Mouse (Mus musculus): ENCODE measurements around the gene Gtdc1. TPM values are rescaled to one million over a fixed set of nuclear protein-coding genes. Genes with fewer than 3 reads are reported as not detected.

Gtdc1 gene
- polyA plus RNA-seq, 1 experiment: 55.9 TPM

DNA sequence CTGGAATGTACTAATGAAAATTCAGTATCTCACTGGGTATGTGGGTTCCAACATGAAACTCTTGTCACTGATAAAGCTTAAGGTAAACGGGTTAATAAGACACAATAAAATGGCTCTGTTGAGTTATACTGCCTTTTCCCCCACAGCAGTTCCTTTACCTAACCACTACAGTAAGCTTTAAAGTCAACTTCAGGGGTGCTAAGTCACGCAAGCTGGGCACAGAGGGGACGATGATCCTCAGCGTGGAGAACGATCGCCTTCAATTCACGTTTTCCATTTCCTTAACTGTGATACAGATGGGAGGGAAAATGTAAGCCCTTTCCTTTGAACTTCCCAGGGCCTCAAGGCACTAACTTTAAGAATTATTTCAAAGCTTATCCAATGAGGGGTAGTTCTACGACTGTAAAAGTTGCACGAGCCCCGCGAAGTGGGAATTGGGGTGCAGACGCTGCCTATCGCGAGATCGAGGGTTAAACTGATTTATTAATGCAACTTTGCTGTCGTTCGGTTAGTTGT, 1.2 kb downstream of the Gtdc1 start:
- no peak for DNase-seq (ENCODE audit: extremely low spot score in 1 of 2, low spot score in 1 of 2)

- no peak for DNase-seq (ENCODE audit: extremely low spot score in 1 of 2, low spot score in 1 of 2)
These were observed 2.8 kb downstream of the Gtdc1 start for GRCm38 (mm10) chr2:44924618-44925017.

- no peak for DNase-seq (ENCODE audit: extremely low spot score in 1 of 2, low spot score in 1 of 2)
These were observed 4.2 kb downstream of the Gtdc1 start for GRCm38 (mm10) chr2:44923056-44923883.

DNA sequence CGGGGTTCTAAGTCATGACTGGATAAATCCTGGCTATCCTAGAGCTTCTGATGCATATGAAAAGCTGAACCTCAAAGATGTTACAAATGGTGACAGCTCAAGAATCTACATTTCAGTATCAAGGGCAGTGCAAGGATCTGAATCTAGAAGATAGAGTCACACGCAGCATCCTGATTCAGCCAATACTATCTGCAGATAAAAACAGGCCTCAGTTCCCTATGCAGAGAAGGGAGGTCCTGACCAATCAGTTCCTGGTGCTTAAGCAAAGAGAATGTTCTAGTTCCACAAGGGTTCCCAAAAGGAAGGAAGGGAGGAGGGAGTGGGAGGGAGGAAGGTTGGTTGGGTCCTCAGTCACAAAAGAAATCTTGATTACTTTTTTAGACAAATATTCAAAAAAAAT, 5.0 kb downstream of the Gtdc1 start:
- DNase-seq (ENCODE audit: extremely low spot score in 1 of 2, low spot score in 1 of 2): no peak

- DNase-seq (ENCODE audit: extremely low spot score in 1 of 2, low spot score in 1 of 2): no peak
These were observed 7.0 kb downstream of the Gtdc1 start for GRCm38 (mm10) chr2:44920471-44920870.

- DNase-seq (ENCODE audit: extremely low spot score in 1 of 2, low spot score in 1 of 2): no peak
These were observed 8.1 kb downstream of the Gtdc1 start for GRCm38 (mm10) chr2:44919326-44919725.

GRCm38 (mm10) chr2:44918737-44919136, 8.7 kb downstream of the Gtdc1 start:
- DNase-seq (ENCODE audit: extremely low spot score in 1 of 2, low spot score in 1 of 2): no peak

DNA sequence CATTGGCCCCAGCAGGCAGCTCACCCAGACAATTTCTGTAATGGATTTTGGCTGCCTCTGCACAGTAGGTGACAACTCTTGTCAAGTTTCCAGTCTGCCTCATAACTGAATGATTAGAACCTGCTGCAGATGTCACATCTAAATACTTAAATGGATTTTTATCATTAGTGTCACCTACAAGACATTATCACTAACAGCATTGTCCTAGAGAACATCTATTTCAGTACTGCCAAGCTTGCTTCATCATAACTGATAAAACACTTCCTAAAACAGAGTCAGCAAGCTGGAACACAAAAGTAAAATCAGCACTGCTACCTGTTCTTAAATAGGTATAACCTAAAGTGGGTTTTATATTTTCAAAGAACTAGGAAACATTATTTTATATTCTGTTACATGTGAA, 11.2 kb downstream of the Gtdc1 start:
- no peak for DNase-seq (ENCODE audit: extremely low spot score in 1 of 2, low spot score in 1 of 2)

DNA sequence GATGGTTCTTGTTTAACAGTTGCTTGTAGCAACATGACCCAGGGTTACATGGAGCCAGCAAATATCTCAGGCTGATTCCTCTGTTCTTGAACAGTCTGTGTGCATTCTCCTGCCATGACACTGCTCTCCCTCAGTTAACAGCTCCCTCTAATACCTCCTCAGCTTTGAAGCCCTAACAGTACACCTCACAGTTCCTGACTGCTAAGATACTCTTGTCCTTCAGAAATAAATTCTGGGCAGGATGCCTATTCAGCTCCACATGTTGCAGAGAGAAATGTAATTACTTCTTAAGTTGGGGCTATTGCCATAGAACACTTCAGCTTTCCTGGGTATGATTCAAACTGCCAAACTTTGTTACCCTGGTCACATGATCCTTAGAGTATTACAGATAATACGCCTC, 29.7 kb downstream of the Gtdc1 start:
- peak in 1 of 2 experiments; percentile 11 for DNase-seq (ENCODE audit: extremely low spot score in 1 of 2, low spot score in 1 of 2)

DNA sequence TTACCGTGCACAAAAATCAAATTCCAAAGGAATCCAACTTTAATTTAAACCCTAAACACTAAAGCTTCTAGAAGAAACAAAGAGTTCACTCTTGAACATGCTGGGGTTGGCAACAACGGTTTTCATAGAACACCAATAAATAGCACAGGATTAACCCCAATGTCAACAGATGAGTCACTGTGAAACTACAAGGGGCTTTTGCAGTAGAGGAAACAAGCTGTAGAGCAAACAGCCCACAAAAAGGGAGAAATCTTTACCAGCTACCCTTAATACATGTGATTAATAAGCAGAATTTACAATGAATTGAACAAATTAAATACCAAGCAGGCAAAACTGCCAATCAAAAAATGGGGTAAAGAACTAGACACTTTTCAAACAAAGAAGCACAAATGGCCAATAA, 53.7 kb downstream of the Gtdc1 start:
- no peak for DNase-seq (ENCODE audit: extremely low spot score in 1 of 2, low spot score in 1 of 2)

DNA sequence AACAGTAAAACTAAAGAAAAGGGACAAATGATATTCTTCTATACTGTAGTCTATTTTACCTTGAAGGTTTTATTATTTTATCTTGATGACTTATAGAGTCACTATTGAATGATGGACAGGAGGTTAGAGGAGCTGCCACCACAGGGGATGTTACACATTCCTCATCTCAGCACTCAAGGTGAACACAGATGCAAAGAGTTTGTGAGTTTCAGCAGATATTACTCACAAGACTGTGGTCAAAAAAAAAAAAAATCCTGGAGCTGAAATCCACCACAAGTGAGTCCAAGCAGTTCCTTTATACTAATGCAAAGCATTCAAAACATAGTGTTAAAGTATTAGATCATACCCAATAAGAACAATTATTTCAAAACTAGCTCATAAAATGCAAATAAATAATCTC, 62.7 kb downstream of the Gtdc1 start:
- DNase-seq (ENCODE audit: extremely low spot score in 1 of 2, low spot score in 1 of 2): no peak

DNA sequence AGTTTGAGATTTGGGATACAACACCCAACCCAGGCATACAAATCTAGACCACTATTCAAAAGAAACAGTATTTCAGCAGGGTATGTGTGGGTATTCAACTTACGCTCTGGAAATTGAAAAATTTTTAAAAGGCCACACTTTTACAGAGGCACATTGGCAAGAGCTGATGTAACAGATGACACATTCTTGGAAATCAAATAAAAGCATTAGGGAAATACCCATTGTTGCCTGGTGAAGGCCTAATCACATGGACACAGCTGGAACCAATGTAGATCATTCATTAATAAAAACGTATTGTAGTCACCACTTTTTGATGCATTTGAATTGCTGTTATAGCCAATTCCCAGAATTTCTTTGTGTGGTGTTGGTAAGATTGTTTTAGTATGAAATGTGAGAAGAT, 73.0 kb downstream of the Gtdc1 start:
- no peak for DNase-seq (ENCODE audit: extremely low spot score in 1 of 2, low spot score in 1 of 2)

- no peak for DNase-seq (ENCODE audit: extremely low spot score in 1 of 2, low spot score in 1 of 2)
These were observed 77.8 kb downstream of the Gtdc1 start for GRCm38 (mm10) chr2:44849666-44850065.

DNA sequence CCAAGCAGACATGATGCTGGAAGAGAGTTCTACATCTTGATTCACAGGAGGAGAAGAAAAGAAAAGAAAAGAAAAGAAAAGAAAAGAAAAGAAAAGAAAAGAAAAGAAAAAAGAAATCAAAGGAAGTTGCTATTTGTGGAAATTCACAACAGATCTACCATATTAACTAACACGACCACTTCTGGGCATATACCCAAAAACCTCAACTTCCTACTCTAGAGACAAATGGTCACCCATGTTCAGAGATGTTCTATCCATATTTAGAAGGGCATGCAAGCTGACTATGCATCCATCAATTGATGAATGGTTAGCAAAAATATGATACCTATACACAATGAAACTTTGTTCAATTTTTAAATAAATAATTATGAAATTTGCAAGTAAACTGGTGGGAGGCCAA, 79.3 kb downstream of the Gtdc1 start:
- DNase-seq (ENCODE audit: extremely low spot score in 1 of 2, low spot score in 1 of 2): no peak

DNA sequence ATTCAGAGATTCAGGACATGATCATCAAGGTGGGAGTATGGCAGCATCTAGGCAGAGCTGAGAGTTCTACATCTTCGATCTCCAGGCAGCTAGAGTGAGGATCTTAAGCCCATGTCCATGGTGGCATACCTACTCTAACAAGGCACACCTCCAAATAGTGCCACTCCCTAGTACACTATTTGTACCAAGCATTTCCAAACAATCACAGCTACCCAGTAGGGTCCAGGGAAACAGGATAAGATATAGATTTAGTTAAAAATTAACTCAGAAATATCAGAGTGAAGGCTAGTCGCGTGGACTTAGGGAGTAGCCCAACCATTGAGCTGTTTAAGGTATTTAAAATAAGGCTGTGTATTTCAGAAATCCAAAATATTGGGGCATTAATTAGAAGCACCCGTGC, 82.0 kb downstream of the Gtdc1 start:
- no peak for DNase-seq (ENCODE audit: extremely low spot score in 1 of 2, low spot score in 1 of 2)

GRCm38 (mm10) chr2:44829753-44830152, 97.7 kb downstream of the Gtdc1 start:
- DNase-seq (ENCODE audit: extremely low spot score in 1 of 2, low spot score in 1 of 2): no peak

GRCm38 (mm10) chr2:44829346-44829745, 98.1 kb downstream of the Gtdc1 start:
- DNase-seq (ENCODE audit: extremely low spot score in 1 of 2, low spot score in 1 of 2): no peak

GRCm38 (mm10) chr2:44826609-44827008, 100.8 kb downstream of the Gtdc1 start:
- DNase-seq (ENCODE audit: extremely low spot score in 1 of 2, low spot score in 1 of 2): no peak

DNA sequence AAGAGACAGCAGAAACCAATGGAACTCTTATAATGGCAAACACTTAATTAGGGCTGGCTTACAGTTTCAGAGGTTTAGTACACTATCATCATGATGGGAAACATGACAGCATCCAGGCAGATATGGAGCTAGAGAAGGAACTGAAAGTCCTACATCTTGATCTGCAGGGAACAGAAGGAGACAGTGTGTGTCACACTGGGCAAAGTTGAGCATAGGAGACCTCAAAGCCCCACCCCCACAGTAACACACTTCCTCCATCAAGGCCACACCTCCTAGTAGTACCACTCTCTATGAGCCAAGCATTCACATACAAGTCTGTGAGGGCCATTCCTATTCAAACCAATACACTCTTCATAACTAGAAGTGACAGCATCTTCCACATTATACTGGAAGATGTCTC, 109.7 kb downstream of the Gtdc1 start:
- DNase-seq (ENCODE audit: extremely low spot score in 1 of 2, low spot score in 1 of 2): no peak

- DNase-seq (ENCODE audit: extremely low spot score in 1 of 2, low spot score in 1 of 2): no peak
These were observed 113.7 kb downstream of the Gtdc1 start for GRCm38 (mm10) chr2:44813729-44814128.

DNA sequence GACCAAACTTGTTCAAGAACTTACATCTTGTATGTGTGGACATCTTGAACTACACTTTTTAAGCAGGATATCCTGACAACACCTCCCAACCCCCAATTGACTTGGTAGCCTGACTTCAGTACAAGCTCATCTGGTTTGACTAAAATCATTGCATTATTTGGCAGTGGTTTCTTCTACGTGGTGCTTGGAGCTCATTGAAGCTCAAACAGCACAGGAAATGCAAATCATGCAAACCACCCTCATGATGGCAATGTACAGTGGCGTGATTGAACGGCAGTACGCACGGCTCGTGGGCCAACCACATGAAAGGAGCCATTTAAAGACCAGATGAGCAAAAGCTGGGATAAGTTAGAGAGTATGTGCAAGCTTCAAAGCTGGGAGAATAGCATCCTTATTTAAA, 123.0 kb downstream of the Gtdc1 start:
- DNase-seq (ENCODE audit: extremely low spot score in 1 of 2, low spot score in 1 of 2): no peak

GRCm38 (mm10) chr2:44801361-44801760, 126.1 kb downstream of the Gtdc1 start:
- no peak for DNase-seq (ENCODE audit: extremely low spot score in 1 of 2, low spot score in 1 of 2)

- no peak for DNase-seq (ENCODE audit: extremely low spot score in 1 of 2, low spot score in 1 of 2)
These were observed 135.6 kb downstream of the Gtdc1 start for GRCm38 (mm10) chr2:44791840-44792239.

All from frontal cortex, adult 2 months (tissue).